Mouse (Mus musculus): ENCODE measurements around the gene Tgm2.

DNA sequence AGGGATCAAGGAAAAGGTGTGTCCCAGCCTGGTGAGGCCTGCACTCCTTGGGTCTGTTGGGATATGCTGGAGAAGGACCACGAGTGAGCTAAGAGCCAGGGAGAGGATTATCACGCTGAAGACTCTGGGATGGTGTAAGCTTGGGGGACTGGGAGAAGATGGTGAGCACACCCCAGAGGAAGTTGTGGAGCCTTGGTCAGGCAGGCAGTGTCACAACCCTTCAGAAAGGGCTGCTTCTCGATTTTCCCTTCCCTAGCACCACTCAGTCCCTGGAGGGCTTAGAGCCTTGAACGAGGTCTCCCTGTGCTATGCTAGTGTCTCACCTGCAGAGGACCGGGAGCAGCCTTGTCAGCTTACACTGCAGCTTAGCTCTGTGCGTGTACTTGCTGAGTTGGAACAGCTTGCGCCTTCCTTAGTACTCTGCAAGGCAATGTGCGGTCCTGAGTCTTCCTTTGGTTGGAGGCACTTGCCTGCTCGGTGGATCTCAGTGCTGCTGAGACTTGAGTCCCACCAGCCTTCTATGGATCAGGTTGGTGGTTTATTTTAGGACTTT, 66.3 kb downstream of the Tgm2 start:
- TF ChIP-seq CTCF (IDR thresholded peaks at IDR 0.05; ENCODE audit: extremely low read depth, insufficient read length, insufficient replicate concordance, low read depth, low read length) (peak; percentile 20; the same call in 1 of the 2 replicates), POLR2A (IDR thresholded peaks at IDR 0.05; ENCODE audit: low read depth, low read length) (no peak)

Data from small intestine, adult 2 months (tissue).